Comparison of ENCODE assay signal across 1 mouse cellular context in genomic region chr9:35118563-35118962, GRCm38 (mm10).
A peak's percentile ranks its signal among the peaks of the same experiment; 100 is the strongest.
TF ChIP-seq lines count a peak whose summit lies in the region.

No protein-coding gene starts in this region.

TF ChIP-seq in MEL, 35 proteins besides CTCF, POLR2A, EP300 and RAD21:
- TF ChIP-seq USF1 (IDR thresholded peaks at IDR 0.05; ENCODE audit: low read depth, low read length) (no peak), POLR2AphosphoS2 (IDR thresholded peaks at IDR 0.05; ENCODE audit: low read length) (0 out of 2 replicates have a peak, but pooled peaks have one; percentile 23), TBP (IDR thresholded peaks at IDR 0.05; ENCODE audit: low read depth, low read length) (peak; percentile 36; the same call in 1 of the 2 replicates), RCOR1 (IDR thresholded peaks at IDR 0.05; ENCODE audit: low read depth, low read length) (no peak), ZNF384 (IDR thresholded peaks at IDR 0.05; ENCODE audit: low read depth, low read length) (peak; percentile 79), CHD1 (IDR thresholded peaks at IDR 0.05; ENCODE audit: low read depth, low read length) (no peak), ETS1 (IDR thresholded peaks at IDR 0.05; ENCODE audit: low read depth, low read length) (peak; percentile 17; the same call in 1 of the 2 replicates), E2F4 (IDR thresholded peaks at IDR 0.05; ENCODE audit: borderline replicate concordance, low read depth, low read length) (no peak; the same call in 1 of the 2 replicates), MXI1 (IDR thresholded peaks at IDR 0.05; ENCODE audit: low read depth, low read length) (0 out of 2 replicates have a peak, but pooled peaks have one; percentile 27), POLR2AphosphoS5 (IDR thresholded peaks at IDR 0.05; ENCODE audit: borderline replicate concordance, low read depth, low read length) (no peak), NRF1 (IDR thresholded peaks at IDR 0.05; ENCODE audit: insufficient read depth, low read depth, low read length, poor library complexity, severe bottlenecking) (no peak), GATA1 (IDR thresholded peaks at IDR 0.05; ENCODE audit: low read depth, low read length) (0 out of 2 replicates have a peak, but pooled peaks have one; percentile 2), SIN3A (IDR thresholded peaks at IDR 0.05; ENCODE audit: low read length) (peak; percentile 59; the same call in 1 of the 2 replicates), JUND (IDR thresholded peaks at IDR 0.05; ENCODE audit: low read depth, low read length) (no peak), MAZ (IDR thresholded peaks at IDR 0.05; ENCODE audit: low read depth, low read length) (no peak), ZKSCAN1 (IDR thresholded peaks at IDR 0.05; ENCODE audit: low read depth, low read length) (no peak), BHLHE40 (IDR thresholded peaks at IDR 0.05; ENCODE audit: borderline replicate concordance, low read depth, low read length) (no peak), ZC3H11A (IDR thresholded peaks at IDR 0.05; ENCODE audit: low read depth, low read length) (no peak), MYC (IDR thresholded peaks at IDR 0.05; ENCODE audit: low read depth, low read length) (no peak), SMC3 (IDR thresholded peaks at IDR 0.05; ENCODE audit: low read depth, low read length) (no peak), MEF2A (IDR thresholded peaks at IDR 0.05; ENCODE audit: extremely low read depth, insufficient replicate concordance, low read depth, low read length, poor library complexity, severe bottlenecking) (no peak), MAX (IDR thresholded peaks at IDR 0.05; ENCODE audit: low read length) (no peak), MAFK (IDR thresholded peaks at IDR 0.05; ENCODE audit: borderline replicate concordance, low read depth, low read length) (no peak)
